Mouse (Mus musculus): ENCODE measurements around the gene Atg9b. TPM values are rescaled to one million over a fixed set of nuclear protein-coding genes. Genes with fewer than 3 reads are reported as not detected.

The Atg9b gene
- total RNA-seq, 1 experiment from 2014 or later: not detected

- no peak for ATAC-seq (replicated peaks; ENCODE audit: insufficient number of reproducible peaks, low FRiP score, low TSS enrichment, poor library complexity, severe bottlenecking)
These were observed 5.9 kb downstream of the Atg9b start for GRCm38 (mm10) chr5:24385887-24386550.

- no peak for ATAC-seq (replicated peaks; ENCODE audit: insufficient number of reproducible peaks, low FRiP score, low TSS enrichment, poor library complexity, severe bottlenecking)
These were observed 6.6 kb downstream of the Atg9b start for GRCm38 (mm10) chr5:24385374-24385773.

- ATAC-seq (replicated peaks; ENCODE audit: insufficient number of reproducible peaks, low FRiP score, low TSS enrichment, poor library complexity, severe bottlenecking): no peak
These were observed 7.5 kb downstream of the Atg9b start for GRCm38 (mm10) chr5:24384407-24384806.

- peak; percentile 71 for ATAC-seq (replicated peaks; ENCODE audit: insufficient number of reproducible peaks, low FRiP score, low TSS enrichment, poor library complexity, severe bottlenecking)
These were observed 8.7 kb downstream of the Atg9b start for GRCm38 (mm10) chr5:24383026-24383859.

DNA sequence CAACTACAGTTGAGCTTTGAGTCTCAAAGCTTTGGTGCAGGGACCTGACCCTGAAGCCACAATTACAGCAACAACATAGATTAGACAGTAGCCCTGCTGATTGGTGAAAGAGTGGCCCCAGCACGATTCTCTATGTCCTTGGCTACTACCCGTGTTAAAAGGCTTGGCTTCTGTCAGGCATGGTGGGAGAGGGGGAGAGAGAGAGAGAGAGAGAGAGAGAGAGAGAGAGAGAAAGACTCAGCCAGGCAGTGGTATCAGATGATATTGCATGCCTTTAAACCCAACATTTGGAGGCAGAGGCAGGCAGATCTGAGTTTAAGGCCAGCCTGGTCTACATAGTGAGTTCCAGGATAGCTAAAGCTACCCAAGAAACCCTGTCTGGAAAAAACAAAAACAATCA lies 10.0 kb downstream of the Atg9b start:
- ATAC-seq (replicated peaks; ENCODE audit: insufficient number of reproducible peaks, low FRiP score, low TSS enrichment, poor library complexity, severe bottlenecking): no peak

DNA sequence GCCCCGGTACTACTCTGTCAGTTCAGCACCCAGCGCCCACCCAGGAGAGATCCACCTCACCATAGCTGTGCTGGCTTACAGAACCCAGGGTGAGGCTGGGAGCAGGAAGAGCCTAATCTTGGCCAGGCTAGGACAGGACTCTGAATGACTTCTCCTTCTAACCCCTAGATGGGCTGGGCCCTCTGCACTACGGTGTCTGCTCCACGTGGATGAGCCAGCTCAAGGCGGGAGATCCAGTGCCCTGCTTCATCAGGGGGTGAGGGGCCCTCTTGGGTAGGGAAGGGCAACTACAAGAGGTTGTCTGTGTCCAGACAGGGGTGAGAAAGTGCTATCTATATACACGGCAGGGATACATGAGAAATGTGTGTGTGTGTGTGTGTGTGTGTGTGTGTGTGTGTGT lies 10.5 kb downstream of the Atg9b start:
- no peak for ATAC-seq (replicated peaks; ENCODE audit: insufficient number of reproducible peaks, low FRiP score, low TSS enrichment, poor library complexity, severe bottlenecking)

GRCm38 (mm10) chr5:24380499-24380898 lies 11.4 kb downstream of the Atg9b start:
- ATAC-seq (replicated peaks; ENCODE audit: insufficient number of reproducible peaks, low FRiP score, low TSS enrichment, poor library complexity, severe bottlenecking): no peak

- no peak for ATAC-seq (replicated peaks; ENCODE audit: insufficient number of reproducible peaks, low FRiP score, low TSS enrichment, poor library complexity, severe bottlenecking)
These were observed 12.4 kb downstream of the Atg9b start for GRCm38 (mm10) chr5:24379501-24379900.

DNA sequence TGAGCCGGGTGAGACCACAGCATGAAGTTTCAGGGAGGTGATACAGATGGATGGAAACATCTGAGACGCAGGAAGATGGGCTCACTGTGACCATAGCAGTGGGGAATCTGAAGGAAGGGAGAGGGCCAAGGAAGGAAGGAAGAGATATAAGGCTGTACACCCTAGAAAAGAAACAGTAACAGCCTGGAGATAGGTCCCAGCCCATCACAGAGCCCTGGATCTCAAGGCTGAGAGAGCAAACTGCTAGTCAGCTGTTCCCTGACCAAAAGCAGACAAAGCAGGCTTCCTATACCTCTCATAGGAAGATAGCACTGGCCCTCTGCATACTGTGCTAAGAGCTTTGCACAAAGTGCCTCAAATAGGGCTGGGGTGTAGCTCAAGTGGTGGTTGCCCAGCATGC lies 13.2 kb downstream of the Atg9b start:
- no peak for ATAC-seq (replicated peaks; ENCODE audit: insufficient number of reproducible peaks, low FRiP score, low TSS enrichment, poor library complexity, severe bottlenecking)

DNA sequence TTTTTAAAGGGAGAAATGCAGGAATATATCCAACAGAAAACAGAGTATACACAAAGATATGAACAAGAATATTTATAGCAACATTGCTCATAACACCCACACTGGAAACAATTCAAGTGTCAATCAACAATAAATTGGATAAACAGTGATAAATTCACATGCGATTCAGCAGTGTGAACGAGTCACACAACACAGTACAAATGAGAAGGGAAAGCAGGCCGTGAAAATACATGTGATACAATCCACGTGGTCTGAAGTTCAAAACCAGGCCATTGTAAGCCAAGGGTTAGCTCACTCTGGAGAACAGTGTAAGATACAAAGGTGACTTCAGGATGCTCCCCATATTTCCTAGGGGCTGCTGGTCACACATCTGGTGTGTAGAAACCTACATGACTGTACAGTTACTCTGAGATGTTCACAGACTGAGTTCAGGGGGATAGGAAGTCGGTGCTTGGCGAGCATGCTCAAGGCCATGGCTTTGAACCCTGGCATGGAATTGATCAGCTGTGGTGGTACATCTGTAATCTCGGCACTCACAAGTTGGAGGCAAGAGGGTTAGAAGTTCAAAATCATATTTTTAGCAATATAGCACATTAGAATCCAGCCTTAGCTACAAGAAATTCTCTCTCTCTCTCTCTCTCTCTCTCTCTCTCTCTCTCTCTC lies 17.1 kb downstream of the Atg9b start:
- no peak for ATAC-seq (replicated peaks; ENCODE audit: insufficient number of reproducible peaks, low FRiP score, low TSS enrichment, poor library complexity, severe bottlenecking)

DNA sequence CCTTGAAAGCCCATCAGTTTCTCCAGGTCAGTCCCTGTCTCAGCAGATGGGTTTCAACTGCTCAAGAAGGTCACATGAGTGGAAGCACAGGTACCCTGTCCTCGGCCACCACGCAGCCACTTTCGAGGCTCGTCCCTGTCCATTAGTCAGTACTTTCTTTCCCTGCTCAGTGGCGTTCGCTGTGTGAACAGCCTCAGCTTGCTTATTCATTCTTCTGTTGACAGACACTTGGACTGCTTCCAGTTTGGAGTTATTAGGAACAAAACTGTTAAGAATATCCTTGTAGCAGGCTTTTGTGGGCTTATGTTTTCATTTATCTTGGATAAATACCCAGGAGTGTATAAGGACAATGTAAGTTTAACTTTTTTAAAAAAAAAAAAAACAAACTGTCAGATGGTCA lies 17.7 kb downstream of the Atg9b start:
- no peak for ATAC-seq (replicated peaks; ENCODE audit: insufficient number of reproducible peaks, low FRiP score, low TSS enrichment, poor library complexity, severe bottlenecking)

- ATAC-seq (replicated peaks; ENCODE audit: insufficient number of reproducible peaks, low FRiP score, low TSS enrichment, poor library complexity, severe bottlenecking): no peak
These were observed 18.1 kb downstream of the Atg9b start for GRCm38 (mm10) chr5:24373807-24374206.

GRCm38 (mm10) chr5:24369767-24370166 lies 22.2 kb downstream of the Atg9b start:
- no peak for ATAC-seq (replicated peaks; ENCODE audit: insufficient number of reproducible peaks, low FRiP score, low TSS enrichment, poor library complexity, severe bottlenecking)

DNA sequence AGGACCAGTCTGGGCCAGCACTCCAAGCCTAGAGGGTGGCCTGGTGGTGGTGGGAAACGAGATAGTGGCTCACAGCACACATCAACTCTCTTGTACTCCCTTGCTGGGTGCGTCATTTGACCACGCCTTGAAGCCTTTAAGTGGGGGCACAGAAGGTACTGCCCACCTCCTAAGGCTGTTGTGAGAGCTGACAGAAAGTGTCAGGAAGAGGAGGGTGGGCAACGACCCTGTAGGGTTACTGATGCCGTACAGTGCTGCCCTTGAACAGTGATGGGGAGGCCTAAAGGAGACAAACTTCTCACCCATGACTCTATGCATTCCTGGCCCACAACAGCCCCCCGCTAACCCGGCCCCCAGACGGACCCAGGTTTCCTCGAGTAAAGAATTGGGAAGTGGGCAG lies 25.5 kb downstream of the Atg9b start:
- ATAC-seq (replicated peaks; ENCODE audit: insufficient number of reproducible peaks, low FRiP score, low TSS enrichment, poor library complexity, severe bottlenecking): no peak

- no peak for ATAC-seq (replicated peaks; ENCODE audit: insufficient number of reproducible peaks, low FRiP score, low TSS enrichment, poor library complexity, severe bottlenecking)
These were observed 26.4 kb downstream of the Atg9b start for GRCm38 (mm10) chr5:24365528-24365927.

GRCm38 (mm10) chr5:24364963-24365362 lies 27.0 kb downstream of the Atg9b start:
- ATAC-seq (replicated peaks; ENCODE audit: insufficient number of reproducible peaks, low FRiP score, low TSS enrichment, poor library complexity, severe bottlenecking): no peak

GRCm38 (mm10) chr5:24364508-24364907 lies 27.4 kb downstream of the Atg9b start, which contains the start of gene Nos3:
Nos3 (plus strand) TSS chr5:24364810.
- ATAC-seq (replicated peaks; ENCODE audit: insufficient number of reproducible peaks, low FRiP score, low TSS enrichment, poor library complexity, severe bottlenecking): no peak

- ATAC-seq (replicated peaks; ENCODE audit: insufficient number of reproducible peaks, low FRiP score, low TSS enrichment, poor library complexity, severe bottlenecking): no peak
These were observed 27.9 kb downstream of the Atg9b start for GRCm38 (mm10) chr5:24364061-24364460.

DNA sequence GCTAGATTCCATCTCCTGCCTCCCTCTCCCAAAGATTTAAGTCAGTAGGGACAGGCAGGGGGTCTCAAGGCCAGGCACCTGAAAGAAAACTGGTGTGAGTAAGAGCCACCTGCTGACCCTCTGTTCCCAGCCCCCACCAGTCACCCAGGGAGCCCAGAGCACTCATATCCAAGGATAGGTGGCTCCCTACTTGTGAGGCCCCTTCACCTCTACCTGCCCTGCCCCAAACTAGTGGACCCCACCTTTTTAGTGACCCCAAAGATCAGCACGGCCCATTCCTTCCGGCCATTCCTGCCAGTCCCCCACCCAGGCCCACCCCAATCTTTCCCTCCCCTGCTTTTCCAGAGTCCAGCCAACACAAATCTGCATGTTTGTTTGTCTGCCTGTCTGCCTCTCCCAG lies 28.5 kb downstream of the Atg9b start:
- ATAC-seq (replicated peaks; ENCODE audit: insufficient number of reproducible peaks, low FRiP score, low TSS enrichment, poor library complexity, severe bottlenecking): no peak

Measured in monocyte, adult 5-6 weeks (primary cell).